Mouse (Mus musculus): ENCODE data around the gene Phf21a. TPM values are rescaled to one million over a fixed set of nuclear protein-coding genes. Genes with fewer than 3 reads are reported as not detected.

Gene Phf21a
- polyA plus RNA-seq, 1 experiment from 2014 or later: 17.9 TPM

DNA sequence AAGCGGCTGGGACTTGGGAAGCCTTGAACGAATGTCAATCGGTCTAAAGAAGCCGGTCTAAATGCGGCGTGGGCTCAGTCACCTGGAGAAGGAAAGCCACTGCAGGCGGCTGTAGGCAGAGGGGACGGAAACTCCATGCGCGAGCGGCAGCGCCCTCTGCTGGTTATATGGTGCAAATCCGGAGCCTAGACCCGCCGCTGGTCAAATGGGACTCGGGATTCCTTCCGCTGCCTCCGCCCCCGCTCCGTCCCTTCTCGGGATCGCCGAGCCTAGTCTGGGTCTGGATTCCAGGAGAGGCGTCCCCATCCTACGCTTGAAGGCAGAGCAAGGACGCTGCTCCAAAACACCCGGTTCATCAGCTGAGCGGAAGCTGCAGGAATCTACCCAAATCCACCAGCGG is 34.4 kb upstream of the Phf21a start:
- ATAC-seq: peak; percentile 59
- peaks cover 22% of the 10 kb centered on the region for H3K4me1 ChIP-seq (ENCODE audit: control insufficient read depth, insufficient read depth, low read length)
- peak overlapping the region; percentile 74 for H3K4me3 ChIP-seq (ENCODE audit: low read length)
- H3K9ac ChIP-seq (ENCODE audit: low read depth, low read length): peak overlapping the region; percentile 56; the same call in 1 of the 2 replicates
- H3K27me3 ChIP-seq (replicated peaks; ENCODE audit: control insufficient read depth, insufficient read depth, low read length): peaks cover 17% of the 10 kb centered on the region
- H3K4me2 ChIP-seq (ENCODE audit: low read depth, low read length): peak overlapping the region; percentile 100
- H3K27ac ChIP-seq (ENCODE audit: low read length): no peak overlapping the region
- H3K36me3 ChIP-seq (ENCODE audit: control insufficient read depth, insufficient read depth, low read length): no peaks in the 10 kb centered on the region
- no peaks in the 10 kb centered on the region for H3K9me3 ChIP-seq (ENCODE audit: control insufficient read depth, low read length)
- WGBS: 0% methylated on average over 29 of the region's 29 CpGs

DNA sequence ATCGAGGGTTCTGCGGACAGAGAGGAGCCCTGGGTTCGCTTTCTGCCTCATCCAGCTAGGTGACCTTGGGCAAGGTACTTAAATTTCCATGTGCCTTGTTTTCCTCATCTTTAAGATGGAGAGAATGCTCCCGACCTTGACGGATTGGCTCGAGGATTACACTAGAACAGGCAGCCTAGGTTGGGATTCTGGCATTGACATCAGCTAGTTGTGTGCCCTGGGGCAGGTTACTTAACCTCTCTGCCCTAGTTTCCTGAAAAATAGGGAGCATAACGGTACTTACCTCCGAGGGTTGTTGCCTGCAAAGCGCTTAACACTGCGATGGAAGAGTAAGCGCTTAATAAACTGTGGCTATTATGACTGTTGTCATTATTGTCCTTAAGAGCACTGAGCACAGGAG is 34.0 kb upstream of the Phf21a start:
- Histone ChIP-seq H3K27me3 (replicated peaks; ENCODE audit: control insufficient read depth, insufficient read depth, low read length) (peaks cover 17% of the 10 kb centered on the region), H3K4me2 (ENCODE audit: low read depth, low read length) (peak overlapping the region; percentile 100), H3K4me3 (ENCODE audit: low read length) (peak overlapping the region; percentile 74), H3K9me3 (ENCODE audit: control insufficient read depth, low read length) (no peaks in the 10 kb centered on the region), H3K4me1 (ENCODE audit: control insufficient read depth, insufficient read depth, low read length) (peaks cover 22% of the 10 kb centered on the region), H3K27ac (ENCODE audit: low read length) (no peak overlapping the region), H3K36me3 (ENCODE audit: control insufficient read depth, insufficient read depth, low read length) (no peaks in the 10 kb centered on the region), H3K9ac (ENCODE audit: low read depth, low read length) (peak overlapping the region; percentile 56; the same call in 1 of the 2 replicates)
- no peak for ATAC-seq
- 3% methylated on average over 11 of the region's 11 CpGs for WGBS

GRCm38 (mm10) chr2:92059481-92060220 is 33.3 kb upstream of the Phf21a start:
- under 1% methylated on average over 63 of the region's 63 CpGs for WGBS
- H3K4me3 ChIP-seq (ENCODE audit: low read length): peak overlapping the region; percentile 74

DNA sequence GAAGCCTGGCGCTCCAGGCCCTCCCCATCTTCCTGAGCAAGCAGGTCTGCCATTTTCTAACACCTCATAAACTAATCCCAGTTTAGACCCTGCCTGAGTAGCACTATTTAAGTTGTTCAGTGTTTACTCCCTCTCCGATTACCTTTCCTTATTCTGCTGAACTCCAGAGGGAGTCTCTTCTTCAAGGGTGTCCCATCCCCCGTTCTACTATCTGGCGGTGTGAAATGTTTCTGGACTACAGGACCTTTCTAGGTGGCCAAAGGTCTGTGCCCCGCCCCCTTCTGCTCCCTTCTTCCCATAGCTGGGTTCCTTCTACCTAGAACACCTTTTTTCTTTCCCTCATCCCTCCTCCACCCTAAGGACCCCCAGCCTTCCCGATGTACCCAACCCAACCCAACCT is 32.6 kb upstream of the Phf21a start:
- Histone ChIP-seq H3K9me3 (ENCODE audit: control insufficient read depth, low read length) (no peaks in the 10 kb centered on the region), H3K9ac (ENCODE audit: low read depth, low read length) (no peak overlapping the region)

More at GRCm38 (mm10) chr2:92059481-92060220, 33.3 kb upstream of the Phf21a start:
- Histone ChIP-seq H3K9me3 (ENCODE audit: control insufficient read depth, low read length) (no peaks in the 10 kb centered on the region), H3K27me3 (replicated peaks; ENCODE audit: control insufficient read depth, insufficient read depth, low read length) (peaks cover 17% of the 10 kb centered on the region), H3K27ac (ENCODE audit: low read length) (peak overlapping the region; percentile 9; the same call in 1 of the 2 replicates), H3K4me2 (ENCODE audit: low read depth, low read length) (peak overlapping the region; percentile 100), H3K4me1 (ENCODE audit: control insufficient read depth, insufficient read depth, low read length) (peaks cover 22% of the 10 kb centered on the region), H3K36me3 (ENCODE audit: control insufficient read depth, insufficient read depth, low read length) (no peaks in the 10 kb centered on the region), H3K9ac (ENCODE audit: low read depth, low read length) (peak overlapping the region; percentile 70)
- peak; percentile 49 for ATAC-seq

DNA sequence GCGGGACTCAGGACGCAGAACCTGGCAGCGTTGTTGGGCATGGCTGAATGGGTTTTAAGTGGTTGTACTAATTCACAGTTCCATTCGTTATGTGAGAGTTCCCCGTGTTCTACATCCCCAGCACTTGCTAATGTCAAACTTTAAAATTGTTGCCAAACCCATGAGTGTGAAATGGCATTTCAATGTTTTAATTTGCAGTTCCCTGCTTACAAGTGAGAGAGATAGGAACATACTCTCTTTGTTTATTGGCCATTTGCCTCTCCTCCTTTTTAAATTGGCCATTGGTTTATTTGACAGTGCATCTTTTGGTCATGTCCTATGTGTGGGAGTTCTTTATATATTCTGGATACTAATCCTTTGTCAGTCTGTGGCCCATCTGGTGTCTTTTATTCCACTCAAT is 31.6 kb upstream of the Phf21a start:
- Histone ChIP-seq H3K36me3 (ENCODE audit: control insufficient read depth, insufficient read depth, low read length) (no peaks in the 10 kb centered on the region), H3K27me3 (replicated peaks; ENCODE audit: control insufficient read depth, insufficient read depth, low read length) (peaks cover 17% of the 10 kb centered on the region), H3K4me2 (ENCODE audit: low read depth, low read length) (no peak overlapping the region), H3K27ac (ENCODE audit: low read length) (no peak overlapping the region), H3K9me3 (ENCODE audit: control insufficient read depth, low read length) (no peaks in the 10 kb centered on the region), H3K4me3 (ENCODE audit: low read length) (no peak overlapping the region), H3K4me1 (ENCODE audit: control insufficient read depth, insufficient read depth, low read length) (peaks cover 12% of the 10 kb centered on the region), H3K9ac (ENCODE audit: low read depth, low read length) (no peak overlapping the region)
- ATAC-seq: no peak
- WGBS: 75% methylated on average over 5 of the region's 5 CpGs

More for the DNA sequence above, 32.6 kb upstream of the Phf21a start:
- H3K4me1 ChIP-seq (ENCODE audit: control insufficient read depth, insufficient read depth, low read length): peaks cover 20% of the 10 kb centered on the region
- WGBS: 22% methylated on average over 6 of the region's 6 CpGs
- ATAC-seq: no peak
- H3K36me3 ChIP-seq (ENCODE audit: control insufficient read depth, insufficient read depth, low read length): no peaks in the 10 kb centered on the region
- no peak overlapping the region for H3K27ac ChIP-seq (ENCODE audit: low read length)
- peak overlapping the region; percentile 100 for H3K4me2 ChIP-seq (ENCODE audit: low read depth, low read length)
- peaks cover 17% of the 10 kb centered on the region for H3K27me3 ChIP-seq (replicated peaks; ENCODE audit: control insufficient read depth, insufficient read depth, low read length)
- H3K4me3 ChIP-seq (ENCODE audit: low read length): peak overlapping the region; percentile 74

GRCm38 (mm10) chr2:92063106-92063505 is 29.8 kb upstream of the Phf21a start:
- no peak overlapping the region for H3K4me3 ChIP-seq (ENCODE audit: low read length)
- no peak overlapping the region for H3K4me2 ChIP-seq (ENCODE audit: low read depth, low read length)
- H3K4me1 ChIP-seq (ENCODE audit: control insufficient read depth, insufficient read depth, low read length): peaks cover 12% of the 10 kb centered on the region
- peaks cover 17% of the 10 kb centered on the region for H3K27me3 ChIP-seq (replicated peaks; ENCODE audit: control insufficient read depth, insufficient read depth, low read length)
- no peak overlapping the region for H3K9ac ChIP-seq (ENCODE audit: low read depth, low read length)
- WGBS: 66% methylated on average over 5 of the region's 5 CpGs
- no peaks in the 10 kb centered on the region for H3K9me3 ChIP-seq (ENCODE audit: control insufficient read depth, low read length)
- H3K27ac ChIP-seq (ENCODE audit: low read length): no peak overlapping the region
- no peak for ATAC-seq
- H3K36me3 ChIP-seq (ENCODE audit: control insufficient read depth, insufficient read depth, low read length): no peaks in the 10 kb centered on the region

GRCm38 (mm10) chr2:92065269-92065888 is 27.5 kb upstream of the Phf21a start:
- peaks cover 1% of the 10 kb centered on the region; the same call in 1 of the 2 replicates for H3K27me3 ChIP-seq (replicated peaks; ENCODE audit: control insufficient read depth, insufficient read depth, low read length)
- no peaks in the 10 kb centered on the region for H3K9me3 ChIP-seq (ENCODE audit: control insufficient read depth, low read length)
- H3K4me3 ChIP-seq (ENCODE audit: low read length): no peak overlapping the region
- 84% methylated on average over 8 of the region's 8 CpGs for WGBS
- no peak overlapping the region for H3K4me2 ChIP-seq (ENCODE audit: low read depth, low read length)
- no peak for ATAC-seq
- no peaks in the 10 kb centered on the region for H3K36me3 ChIP-seq (ENCODE audit: control insufficient read depth, insufficient read depth, low read length)
- H3K9ac ChIP-seq (ENCODE audit: low read depth, low read length): no peak overlapping the region
- H3K4me1 ChIP-seq (ENCODE audit: control insufficient read depth, insufficient read depth, low read length): no peaks in the 10 kb centered on the region
- H3K27ac ChIP-seq (ENCODE audit: low read length): no peak overlapping the region

DNA sequence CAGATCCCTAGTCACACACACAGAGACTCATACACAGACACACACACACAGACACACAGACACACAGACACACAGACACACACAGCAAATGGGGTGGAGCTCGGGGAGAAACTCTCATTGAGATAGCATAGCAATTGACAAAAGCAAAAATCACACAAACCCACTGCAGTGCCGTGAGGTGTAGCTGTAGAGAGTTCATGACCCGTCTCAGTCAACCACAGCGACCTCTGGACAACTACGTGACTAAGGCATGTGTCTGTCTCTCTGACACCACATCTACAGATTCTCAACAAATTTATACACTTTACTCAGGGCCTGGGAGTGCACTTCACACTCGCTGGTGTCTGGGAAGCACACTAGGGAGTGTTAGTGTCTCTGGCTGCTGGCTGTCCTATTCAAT is 27.0 kb upstream of the Phf21a start:
- 64% methylated on average over 6 of the region's 6 CpGs for WGBS
- H3K27me3 ChIP-seq (replicated peaks; ENCODE audit: control insufficient read depth, insufficient read depth, low read length): no peaks in the 10 kb centered on the region; the same call in 1 of the 2 replicates

DNA sequence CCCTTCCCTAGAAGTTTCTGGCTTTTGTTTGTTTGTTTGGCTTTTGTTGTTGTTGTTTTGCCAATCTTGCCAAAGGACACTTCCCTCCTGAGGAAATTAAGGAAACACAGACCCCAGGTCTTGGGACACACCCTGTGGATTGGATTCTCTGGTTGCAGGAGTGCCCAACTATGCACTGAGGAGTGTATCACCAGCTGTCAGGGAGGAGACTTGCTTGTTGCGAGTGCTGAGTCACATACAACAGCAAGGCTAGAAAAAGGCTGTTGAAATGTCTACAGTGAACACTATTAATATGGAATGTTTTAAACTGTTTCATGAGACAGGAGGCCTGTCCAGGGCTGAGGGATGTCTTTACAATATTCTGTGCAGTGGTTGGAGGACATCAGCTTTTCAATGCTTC is 26.0 kb upstream of the Phf21a start:
- Histone ChIP-seq H3K9me3 (ENCODE audit: control insufficient read depth, low read length) (no peaks in the 10 kb centered on the region), H3K27me3 (replicated peaks; ENCODE audit: control insufficient read depth, insufficient read depth, low read length) (no peaks in the 10 kb centered on the region), H3K4me2 (ENCODE audit: low read depth, low read length) (no peak overlapping the region), H3K27ac (ENCODE audit: low read length) (no peak overlapping the region), H3K4me3 (ENCODE audit: low read length) (no peak overlapping the region), H3K9ac (ENCODE audit: low read depth, low read length) (no peak overlapping the region), H3K36me3 (ENCODE audit: control insufficient read depth, insufficient read depth, low read length) (no peaks in the 10 kb centered on the region), H3K4me1 (ENCODE audit: control insufficient read depth, insufficient read depth, low read length) (no peaks in the 10 kb centered on the region)
- WGBS: 62% methylated on average over 1 of the region's 1 CpGs
- no peak for ATAC-seq

More for the DNA sequence above, 27.0 kb upstream of the Phf21a start:
- no peaks in the 10 kb centered on the region for H3K36me3 ChIP-seq (ENCODE audit: control insufficient read depth, insufficient read depth, low read length)
- no peak for ATAC-seq
- H3K9ac ChIP-seq (ENCODE audit: low read depth, low read length): no peak overlapping the region
- no peaks in the 10 kb centered on the region for H3K4me1 ChIP-seq (ENCODE audit: control insufficient read depth, insufficient read depth, low read length)
- H3K4me2 ChIP-seq (ENCODE audit: low read depth, low read length): no peak overlapping the region
- H3K4me3 ChIP-seq (ENCODE audit: low read length): no peak overlapping the region
- H3K27ac ChIP-seq (ENCODE audit: low read length): no peak overlapping the region
- no peaks in the 10 kb centered on the region for H3K9me3 ChIP-seq (ENCODE audit: control insufficient read depth, low read length)

All from intestine, embryonic 16.5 days (tissue).